Mouse (Mus musculus) hindbrain, embryonic 14.5 days (tissue): ENCODE results near the gene Il17rd. TPM values are rescaled to one million over a fixed set of nuclear protein-coding genes. Genes with fewer than 3 reads are reported as not detected.

Source experiments
- ATAC-seq: fragments of 200-750 bp; cut with Nextera tagmentation; 2 replicates; pipeline ENCODE4 v1.8.0; 2017; ENCODE audit warnings: moderate number of reproducible peaks, mild to moderate bottlenecking, moderate TSS enrichment, moderate library complexity; ENCODE audit not compliant: low FRiP score
- DNase-seq: peaks from one replicate; pipeline ENCODE4 v3.0.0-alpha.2; 2015; ENCODE audit warnings: low spot score
- H3K27ac ChIP-seq: fragments of 300-500 bp; sonication (generic); 2 replicates; pipeline ENCODE4 v1.5.1; 2014; ENCODE audit warnings: mild to moderate bottlenecking, moderate library complexity
- H3K27me3 ChIP-seq: fragments of 300-500 bp; sonication (generic); 2 replicates; pipeline ENCODE4 v1.6.1; 2014; ENCODE audit warnings: mild to moderate bottlenecking, low read length, mixed read lengths; ENCODE audit not compliant: control insufficient read depth, insufficient read depth
- H3K36me3 ChIP-seq: fragments of 300-500 bp; sonication (generic); replicated peaks from 2 replicates; pipeline ENCODE4 v1.6.1; 2014; ENCODE audit not compliant: control insufficient read depth, insufficient read depth
- H3K4me1 ChIP-seq: fragments of 300-500 bp; sonication (generic); replicated peaks from 2 replicates; pipeline ENCODE4 v1.6.1; 2014; ENCODE audit warnings: antibody characterized with exemption, low read length, mixed read lengths; ENCODE audit not compliant: control insufficient read depth, insufficient read depth
- H3K4me2 ChIP-seq: fragments of 300-500 bp; sonication (generic); replicated peaks from 2 replicates; pipeline ENCODE4 v1.6.1; 2014; ENCODE audit warnings: mild to moderate bottlenecking, moderate library complexity
- H3K4me3 ChIP-seq: fragments of 300-500 bp; sonication (generic); replicated peaks from 2 replicates; pipeline ENCODE4 v1.5.1; 2014; ENCODE audit warnings: mild to moderate bottlenecking, low read length
- H3K9ac ChIP-seq: fragments of 300-500 bp; sonication (generic); 2 replicates; pipeline ENCODE4 v1.6.1; 2014
- H3K9me3 ChIP-seq: fragments of 300-500 bp; sonication (generic); 2 replicates; pipeline ENCODE4 v1.6.1; 2016; ENCODE audit warnings: low read length; ENCODE audit not compliant: control insufficient read depth
- WGBS: fragments of 180-500 bp; shearing (Covaris S2); extraction: QIAGEN DNeasy Blood & Tissue Kit; methylation state at CpG from one replicate; pipeline ENCODE4 v1.1.7; 2014; 5-methylcytosine and 5-hydroxymethylcytosine counted together
- polyA plus RNA-seq: library from polyadenylated mRNA; unstranded; fragments of >200 nt; fragmentation: Nextera tagmentation; extraction: Ambion mirVana; gene quantifications from 2 replicates; pipeline ENCODE4 v1.2.1, GENCODE M21; 2014

Gene Il17rd
- polyA plus RNA-seq, 1 experiment from 2014 or later = 2.8 TPM

DNA sequence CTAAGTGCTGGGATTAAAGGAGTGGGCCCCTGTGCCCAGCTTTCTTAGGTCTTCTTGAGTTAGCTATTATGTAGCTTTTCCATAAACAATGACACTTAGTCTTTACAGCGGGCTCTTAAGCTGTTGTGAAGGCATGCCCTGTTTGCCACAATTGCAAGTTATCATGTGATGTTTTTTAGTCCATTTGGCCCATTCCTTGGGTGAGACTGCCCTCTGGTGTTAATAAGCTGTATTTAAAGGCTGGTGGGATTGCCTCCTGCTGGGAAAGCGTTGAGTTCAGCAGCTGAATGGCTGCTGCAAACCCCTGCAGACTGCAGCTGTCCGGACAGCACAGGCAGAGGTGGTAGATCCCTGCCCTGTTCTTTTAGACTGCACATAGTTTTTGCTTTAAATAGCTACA lies 58.0 kb downstream of the Il17rd start:
- Histone ChIP-seq H3K4me3 (no peak overlapping the region), H3K27me3 (no peaks in the 10 kb centered on the region), H3K36me3 (peaks cover 12% of the 10 kb centered on the region), H3K4me2 (no peak overlapping the region), H3K4me1 (no peaks in the 10 kb centered on the region), H3K27ac (no peak overlapping the region), H3K9ac (no peak overlapping the region), H3K9me3 (no peaks in the 10 kb centered on the region)
- 5% methylated on average over 3 of the region's 3 CpGs for WGBS
- ATAC-seq (peak; percentile 68; the same call in 1 of the 2 replicates), DNase-seq (peak; percentile 96)

DNA sequence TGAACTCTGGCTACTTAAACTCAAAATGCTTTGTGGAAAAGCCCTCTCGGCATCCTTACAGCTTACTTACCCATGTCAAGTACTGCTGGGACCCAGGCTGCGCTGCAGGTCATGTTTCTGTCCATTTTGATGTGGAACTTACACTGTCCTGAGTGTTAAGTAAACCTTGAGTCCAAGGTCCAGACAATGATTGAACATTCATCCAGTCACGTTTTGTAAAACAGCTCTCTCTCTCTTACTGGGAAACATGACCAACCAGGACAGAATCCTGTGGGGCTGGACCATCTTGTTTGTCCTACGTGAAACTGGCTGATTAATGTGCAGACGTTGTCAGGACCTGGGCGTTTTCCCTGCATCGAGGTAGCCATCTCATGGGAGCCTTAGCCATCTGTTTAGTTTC lies 63.0 kb downstream of the Il17rd start:
- H3K27ac ChIP-seq = no peak overlapping the region
- ATAC-seq (no peak), DNase-seq (no peak)
- no peak overlapping the region for H3K9ac ChIP-seq
- no peak overlapping the region for H3K4me2 ChIP-seq
- H3K4me1 ChIP-seq = no peaks in the 10 kb centered on the region; the same call in 1 of the 2 replicates
- no peaks in the 10 kb centered on the region for H3K9me3 ChIP-seq
- 55% methylated on average over 7 of the region's 7 CpGs for WGBS
- no peaks in the 10 kb centered on the region for H3K27me3 ChIP-seq
- H3K4me3 ChIP-seq = no peak overlapping the region
- H3K36me3 ChIP-seq = peaks cover 12% of the 10 kb centered on the region

DNA sequence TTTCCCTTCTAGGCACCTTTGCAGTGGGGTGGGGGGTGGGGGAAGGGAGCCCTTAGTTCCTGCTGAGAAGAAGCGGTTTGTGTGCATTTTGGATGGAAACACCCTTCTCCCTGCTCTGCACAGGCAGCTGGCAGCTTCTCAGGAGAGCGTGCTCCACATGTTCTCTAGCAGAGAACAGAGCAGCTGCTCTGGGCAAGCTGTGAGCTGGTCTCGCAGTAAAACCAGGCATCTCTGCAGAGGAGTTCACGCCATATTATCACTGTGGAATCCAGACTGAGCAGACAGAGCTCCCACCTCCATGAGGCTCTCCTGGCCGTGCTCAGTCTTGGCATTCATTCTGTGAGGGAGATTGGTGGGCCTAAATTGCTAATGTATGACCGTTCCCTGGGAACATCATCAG lies 64.0 kb downstream of the Il17rd start:
- no peak for ATAC-seq

DNA sequence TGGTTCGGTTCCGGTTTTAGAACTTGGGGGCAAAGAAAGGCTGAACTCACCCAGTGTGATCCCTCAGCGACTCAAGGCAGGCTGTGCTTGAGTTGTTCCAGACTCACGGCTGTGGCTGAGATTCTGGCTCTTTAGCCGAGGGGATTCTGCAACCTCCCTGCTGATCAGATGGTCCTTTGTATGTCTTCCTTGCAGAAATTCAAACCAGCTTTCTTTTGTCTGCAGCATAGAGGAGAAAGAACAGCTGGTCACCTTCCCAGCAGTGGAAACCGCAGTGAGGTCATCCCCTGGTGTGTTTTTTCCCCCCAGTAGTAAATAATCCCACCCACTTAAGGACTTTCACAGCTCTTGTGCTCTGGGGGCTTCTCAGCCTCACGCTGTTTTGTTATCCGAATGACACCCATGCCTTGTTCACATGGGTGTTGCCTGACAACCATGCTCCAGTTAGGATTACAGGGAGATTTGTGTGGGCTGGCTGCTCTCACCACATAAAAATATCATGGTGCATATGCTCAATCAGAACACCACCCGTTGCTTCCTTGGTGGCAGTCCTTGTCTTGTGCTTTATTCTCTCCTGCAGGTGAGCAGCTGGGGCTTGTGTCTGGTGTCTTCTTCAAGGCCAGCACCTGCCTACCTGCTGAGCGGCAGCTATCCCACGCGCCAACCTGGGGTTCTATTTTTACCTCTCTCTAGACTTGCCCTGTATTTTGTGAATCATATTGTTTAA lies 67.2 kb downstream of the Il17rd start:
- Histone ChIP-seq H3K4me2 (no peak overlapping the region), H3K9me3 (no peaks in the 10 kb centered on the region), H3K36me3 (no peaks in the 10 kb centered on the region), H3K9ac (no peak overlapping the region), H3K4me3 (no peak overlapping the region), H3K4me1 (no peaks in the 10 kb centered on the region; the same call in 1 of the 2 replicates), H3K27ac (no peak overlapping the region), H3K27me3 (no peaks in the 10 kb centered on the region)
- ATAC-seq (no peak), DNase-seq (no peak)
- 56% methylated on average over 12 of the region's 12 CpGs for WGBS

More for the DNA sequence above, 64.0 kb downstream of the Il17rd start:
- no peak overlapping the region for H3K4me3 ChIP-seq
- 56% methylated on average over 6 of the region's 6 CpGs for WGBS
- peaks cover 12% of the 10 kb centered on the region for H3K36me3 ChIP-seq
- no peaks in the 10 kb centered on the region for H3K9me3 ChIP-seq
- H3K27ac ChIP-seq = no peak overlapping the region
- no peak for DNase-seq
- H3K27me3 ChIP-seq = no peaks in the 10 kb centered on the region
- no peak overlapping the region for H3K9ac ChIP-seq
- H3K4me2 ChIP-seq = no peak overlapping the region
- H3K4me1 ChIP-seq = no peaks in the 10 kb centered on the region; the same call in 1 of the 2 replicates

DNA sequence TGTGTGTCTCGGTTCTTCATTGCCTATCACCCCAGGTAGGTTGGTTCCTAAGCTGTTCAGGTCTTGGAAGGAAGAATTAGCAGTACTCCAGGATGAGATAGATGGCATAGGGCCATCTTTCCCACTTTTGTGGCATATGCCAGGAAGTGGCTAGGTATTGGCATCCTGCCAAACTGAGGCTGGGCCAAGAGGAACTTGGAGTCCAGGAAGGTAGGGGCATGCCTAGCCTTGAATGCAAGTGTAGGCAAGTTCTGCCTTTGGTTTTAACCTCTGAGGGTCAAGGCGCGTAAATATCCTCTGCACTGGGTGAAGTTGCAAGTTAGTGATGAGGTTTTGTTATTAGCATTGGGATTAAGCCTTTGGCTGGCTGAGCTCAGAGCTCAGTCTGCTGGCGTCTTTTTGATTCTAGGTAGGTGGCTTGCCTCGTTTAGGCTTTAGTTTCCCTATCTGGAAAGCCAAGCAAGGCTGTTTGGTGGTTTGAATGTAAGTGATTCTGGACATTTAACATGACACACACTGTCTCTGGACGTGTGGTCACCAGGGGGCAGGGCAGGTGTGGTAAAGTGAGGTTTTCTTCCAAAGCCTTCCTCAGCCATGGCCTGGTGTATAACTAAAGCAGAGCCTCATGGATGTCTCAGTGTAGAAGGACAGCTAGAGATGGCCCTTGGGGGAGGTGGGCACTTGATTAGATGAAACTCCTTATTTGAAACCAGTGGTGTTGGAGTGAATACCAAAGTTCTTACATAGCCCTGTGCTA lies 70.2 kb downstream of the Il17rd start:
- Histone ChIP-seq H3K4me3 (no peak overlapping the region), H3K27me3 (peaks cover 12% of the 10 kb centered on the region), H3K4me2 (no peak overlapping the region), H3K27ac (no peak overlapping the region), H3K9ac (no peak overlapping the region), H3K36me3 (no peaks in the 10 kb centered on the region), H3K4me1 (no peaks in the 10 kb centered on the region), H3K9me3 (no peaks in the 10 kb centered on the region)
- no peak for ATAC-seq
- 78% methylated on average over 6 of the region's 6 CpGs for WGBS
- no peak for DNase-seq

DNA sequence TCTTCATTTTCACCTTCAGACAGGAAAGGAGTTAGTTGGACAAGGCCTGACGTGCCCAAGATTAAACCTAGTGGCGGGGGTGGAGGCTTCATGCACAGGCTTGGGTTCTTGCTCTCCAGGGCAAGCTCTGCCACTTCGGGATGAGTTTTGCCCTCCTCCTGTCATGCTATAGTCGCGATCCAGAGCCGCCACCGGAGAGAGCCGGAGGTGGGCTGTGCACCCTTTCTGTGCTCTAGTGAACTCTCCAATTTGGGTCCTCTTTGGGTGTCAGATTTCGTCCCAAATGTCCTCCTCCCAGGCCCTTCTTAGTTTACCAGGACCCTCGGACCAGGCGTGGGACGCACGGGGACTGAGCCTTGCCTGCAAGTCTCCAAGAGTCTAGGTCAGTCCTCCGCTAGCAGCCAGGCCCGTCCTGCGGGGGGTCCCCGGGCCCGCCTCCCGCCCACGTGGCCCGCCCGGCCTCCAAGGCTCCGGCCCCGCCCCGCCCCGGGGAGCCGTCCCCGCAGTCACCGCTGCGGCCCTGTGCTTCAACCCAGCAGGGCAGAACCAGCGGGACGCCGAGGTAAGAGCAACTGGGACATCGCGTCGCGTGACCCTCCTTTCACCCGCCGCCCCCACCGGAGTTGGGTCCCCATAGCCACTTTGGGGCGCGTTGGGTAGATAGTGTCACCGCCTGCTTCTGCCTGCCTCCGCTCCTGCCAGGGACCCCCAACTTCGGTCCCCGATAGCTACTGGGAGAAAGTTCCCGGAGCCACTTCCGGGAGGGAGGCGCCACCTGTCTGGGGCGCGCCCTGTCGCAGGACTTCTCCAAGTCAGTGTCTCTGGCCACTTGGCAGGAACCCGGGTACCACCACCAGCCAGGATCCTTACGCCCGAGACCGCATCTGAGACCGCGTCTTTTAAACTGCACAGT lies 75.9 kb downstream of the Il17rd start, which contains the start of gene Arhgef3:
TSS of gene Arhgef3 (plus strand) at position 538 of the 913 bp plus-strand sequence.
- H3K9ac ChIP-seq = peak within 1 kb of the TSS; percentile 53
- peaks cover 11% of the 10 kb centered on the region; the same call in 1 of the 2 replicates for H3K4me1 ChIP-seq
- WGBS = 1% methylated on average over 57 of the region's 58 CpGs
- no peaks in the 10 kb centered on the region for H3K9me3 ChIP-seq
- peak within 1 kb of the TSS; percentile 95 for H3K4me2 ChIP-seq
- ATAC-seq (peak; percentile 68; the same call in 1 of the 2 replicates), DNase-seq (no peak)
- H3K4me3 ChIP-seq = peak within 1 kb of the TSS; percentile 46
- no peaks in the 10 kb centered on the region for H3K36me3 ChIP-seq
- H3K27ac ChIP-seq = no peak within 1 kb of the TSS
- peaks cover 46% of the 10 kb centered on the region for H3K27me3 ChIP-seq

DNA sequence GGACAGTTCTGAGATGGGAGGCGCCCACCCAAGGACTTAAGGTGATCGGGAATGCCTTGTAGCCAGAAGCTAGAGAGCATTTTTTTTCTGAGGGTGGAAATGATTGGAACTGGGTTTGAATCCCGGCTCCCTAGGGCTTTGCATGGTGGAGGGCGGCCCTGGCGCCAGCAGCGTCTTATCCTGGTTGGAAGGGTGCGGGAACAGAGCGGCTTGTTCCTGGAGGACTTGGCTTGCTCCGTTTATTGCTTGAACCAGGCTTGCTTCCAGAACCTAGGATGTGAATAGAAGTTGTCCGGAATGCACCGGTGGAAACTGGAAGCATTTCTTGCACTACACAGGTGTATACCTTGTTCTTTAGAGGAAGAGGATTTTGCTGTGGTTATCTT lies 76.5 kb downstream of the Il17rd start:
- Histone ChIP-seq H3K36me3 (no peaks in the 10 kb centered on the region), H3K27ac (no peak overlapping the region), H3K4me1 (peaks cover 11% of the 10 kb centered on the region; the same call in 1 of the 2 replicates), H3K27me3 (peaks cover 46% of the 10 kb centered on the region), H3K4me2 (peak overlapping the region; percentile 95), H3K9me3 (no peaks in the 10 kb centered on the region), H3K4me3 (peak overlapping the region; percentile 46), H3K9ac (no peak overlapping the region)
- no peak for ATAC-seq
- no peak for DNase-seq
- 14% methylated on average over 11 of the region's 11 CpGs for WGBS

DNA sequence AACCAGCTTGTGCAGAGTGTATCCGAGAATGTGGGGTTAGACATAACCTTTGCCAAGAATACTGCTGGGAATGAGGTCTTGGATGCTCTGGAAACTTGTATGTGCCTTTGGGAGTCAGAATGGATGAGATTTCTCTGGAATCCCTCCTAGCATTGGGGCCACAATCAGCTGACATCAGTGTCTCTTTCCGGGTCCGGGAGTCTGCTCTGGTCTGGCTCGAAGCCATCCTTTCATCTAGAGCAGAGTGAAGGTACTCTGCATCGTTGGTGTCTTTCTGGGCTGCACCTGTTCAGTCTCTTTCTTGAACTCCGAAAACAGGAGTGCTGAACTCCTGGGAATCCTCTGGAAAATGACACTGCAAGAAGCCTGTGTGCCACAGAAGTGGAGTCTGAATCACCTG lies 77.2 kb downstream of the Il17rd start:
- H3K4me3 ChIP-seq = no peak overlapping the region
- no peak overlapping the region for H3K4me2 ChIP-seq
- H3K9ac ChIP-seq = no peak overlapping the region
- no peaks in the 10 kb centered on the region for H3K36me3 ChIP-seq
- H3K27ac ChIP-seq = no peak overlapping the region
- H3K27me3 ChIP-seq = peaks cover 46% of the 10 kb centered on the region
- DNase-seq (no peak), ATAC-seq (no peak)
- peaks cover 11% of the 10 kb centered on the region; the same call in 1 of the 2 replicates for H3K4me1 ChIP-seq
- H3K9me3 ChIP-seq = no peaks in the 10 kb centered on the region
- WGBS = 72% methylated on average over 6 of the region's 6 CpGs
